Mouse (Mus musculus) heart, embryonic 16.5 days (tissue): ENCODE measurements at regions not wholly inside any gene's neighbourhood (a gene's known extent, or its start where the extent isn't known, plus 50 kb on each side); places are given as distances from the start of the nearest gene placed in this dataset.

ENCODE experiments used
- ATAC-seq: fragments of 200-750 bp; cut with Nextera tagmentation; replicated peaks from 2 replicates; pipeline ENCODE4 v1.8.0; 2017; ENCODE audit warnings: moderate number of reproducible peaks; ENCODE audit not compliant: insufficient read depth, low FRiP score; ENCODE audit errors: extremely low read depth
- H3K27ac ChIP-seq: fragments of 300-500 bp; sonication (generic); 2 replicates; pipeline ENCODE4 v1.5.1; 2014; ENCODE audit warnings: mild to moderate bottlenecking, low read length, control low read depth, moderate library complexity
- H3K27me3 ChIP-seq: fragments of 300-500 bp; sonication (generic); 2 replicates; pipeline ENCODE4 v1.6.1; 2014; ENCODE audit warnings: low read length, mixed read lengths; ENCODE audit not compliant: control insufficient read depth, insufficient read depth
- H3K36me3 ChIP-seq: fragments of 300-500 bp; sonication (generic); 2 replicates; pipeline ENCODE4 v1.6.1; 2014; ENCODE audit not compliant: control insufficient read depth, insufficient read depth
- H3K4me1 ChIP-seq: fragments of 300-500 bp; sonication (generic); 2 replicates; pipeline ENCODE4 v1.6.1; 2014; ENCODE audit warnings: low read length, mixed read lengths; ENCODE audit not compliant: control insufficient read depth, insufficient read depth
- H3K4me2 ChIP-seq: fragments of 300-500 bp; sonication (generic); 2 replicates; pipeline ENCODE4 v1.6.1; 2014; ENCODE audit warnings: low read depth, mild to moderate bottlenecking, control low read depth, low read length
- H3K4me3 ChIP-seq: fragments of 300-500 bp; sonication (generic); 2 replicates; pipeline ENCODE4 v1.5.1; 2014; ENCODE audit warnings: mild to moderate bottlenecking, control low read depth, low read length
- H3K9ac ChIP-seq: fragments of 300-500 bp; sonication (generic); 2 replicates; pipeline ENCODE4 v1.6.1; 2014; ENCODE audit warnings: low read length, control low read depth
- H3K9me3 ChIP-seq: fragments of 300-500 bp; sonication (generic); replicated peaks from 2 replicates; pipeline ENCODE4 v1.6.1; 2016; ENCODE audit warnings: low read length; ENCODE audit not compliant: control insufficient read depth
- WGBS: fragments of 180-500 bp; shearing (Covaris S2); extraction: QIAGEN DNeasy Blood & Tissue Kit; methylation state at CpG from one replicate; pipeline ENCODE4 v1.1.7; 2014; 5-methylcytosine and 5-hydroxymethylcytosine counted together

- WGBS, result 16% methylated on average over 1 of the region's 1 CpGs
- H3K27me3 ChIP-seq, result no peaks in the 10 kb centered on the region
- H3K4me2 ChIP-seq, result no peak overlapping the region
- no peak for ATAC-seq
- H3K4me1 ChIP-seq, result peaks cover 11% of the 10 kb centered on the region
- no peaks in the 10 kb centered on the region for H3K9me3 ChIP-seq
- H3K27ac ChIP-seq, result no peak overlapping the region
- no peaks in the 10 kb centered on the region for H3K36me3 ChIP-seq
- H3K4me3 ChIP-seq, result no peak overlapping the region
- H3K9ac ChIP-seq, result no peak overlapping the region
Measured at GRCm38 (mm10) chr9:85413813-85414212, 86.7 kb upstream of the Tent5a start.

DNA sequence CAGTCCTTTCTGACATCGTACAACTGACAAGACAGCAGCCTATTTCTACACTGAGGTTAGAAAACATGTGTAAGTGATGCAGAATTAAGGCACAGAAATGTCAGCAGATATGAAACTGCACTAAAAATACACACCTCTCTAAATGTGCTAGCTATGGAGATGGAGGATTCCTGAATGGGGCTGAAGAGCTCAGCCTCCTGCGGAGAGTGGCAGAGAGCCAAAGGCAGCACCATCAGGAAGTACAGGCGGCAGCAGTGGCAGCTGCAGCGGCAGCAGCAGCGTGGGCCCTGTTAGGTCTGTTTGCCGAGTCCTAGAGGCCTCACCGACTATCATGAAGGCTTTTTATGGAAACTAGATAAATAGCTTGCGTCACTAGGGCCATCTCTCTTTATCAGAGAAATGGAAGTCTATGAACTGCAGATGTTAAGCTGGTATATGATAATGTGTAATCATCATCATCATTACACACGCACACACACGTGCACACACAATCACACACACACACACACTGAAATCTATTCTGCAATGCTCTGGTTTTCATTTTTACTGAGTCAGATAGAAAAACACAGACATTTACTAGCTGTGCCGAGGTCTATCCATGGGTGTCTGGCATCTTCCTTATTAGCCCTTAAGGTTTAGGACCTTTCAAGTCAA, 83.6 kb upstream of the Tent5a start:
- Histone ChIP-seq H3K4me1 (peaks cover 16% of the 10 kb centered on the region), H3K27me3 (no peaks in the 10 kb centered on the region), H3K9me3 (no peaks in the 10 kb centered on the region), H3K4me2 (peak overlapping the region; percentile 33; the same call in 1 of the 2 replicates), H3K27ac (peak overlapping the region; percentile 74), H3K36me3 (no peaks in the 10 kb centered on the region), H3K9ac (no peak overlapping the region), H3K4me3 (no peak overlapping the region)
- peak; percentile 93 for ATAC-seq
- 11% methylated on average over 11 of the region's 11 CpGs for WGBS

- no peaks in the 10 kb centered on the region for H3K36me3 ChIP-seq
- H3K4me2 ChIP-seq, result peak overlapping the region; percentile 33; the same call in 1 of the 2 replicates
- peak overlapping the region; percentile 74 for H3K27ac ChIP-seq
- no peaks in the 10 kb centered on the region for H3K9me3 ChIP-seq
- no peak overlapping the region for H3K4me3 ChIP-seq
- 29% methylated on average over 4 of the region's 4 CpGs for WGBS
- H3K9ac ChIP-seq, result no peak overlapping the region
- H3K4me1 ChIP-seq, result peaks cover 16% of the 10 kb centered on the region
- ATAC-seq, result no peak
- no peaks in the 10 kb centered on the region for H3K27me3 ChIP-seq
Measured at GRCm38 (mm10) chr9:85409974-85410506, 82.9 kb upstream of the Tent5a start.

DNA sequence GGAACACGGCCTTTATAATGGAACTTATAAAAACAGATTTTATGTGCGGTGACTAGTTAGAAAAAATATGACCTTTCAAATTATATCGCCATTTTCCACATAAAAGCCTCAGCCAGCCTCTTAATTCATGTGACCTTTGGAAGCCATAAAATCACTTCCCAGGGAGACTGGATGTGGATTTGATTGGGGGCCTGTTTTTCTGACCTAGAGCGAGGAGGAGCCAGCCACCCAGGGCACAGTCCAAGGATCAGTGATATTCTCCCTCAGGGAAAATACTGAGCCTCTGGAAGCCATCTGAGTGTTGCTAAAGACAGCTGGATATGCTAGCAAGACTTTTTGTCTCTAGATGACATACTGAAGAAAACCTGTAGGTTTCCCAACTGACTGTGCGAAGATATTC, 81.3 kb upstream of the Tent5a start:
- no peak for ATAC-seq
- no peak overlapping the region for H3K9ac ChIP-seq
- H3K4me1 ChIP-seq, result peaks cover 16% of the 10 kb centered on the region
- WGBS, result 89% methylated on average over 5 of the region's 5 CpGs
- H3K27ac ChIP-seq, result no peak overlapping the region
- no peaks in the 10 kb centered on the region for H3K36me3 ChIP-seq
- H3K27me3 ChIP-seq, result no peaks in the 10 kb centered on the region
- no peak overlapping the region for H3K4me3 ChIP-seq
- H3K4me2 ChIP-seq, result no peak overlapping the region
- no peaks in the 10 kb centered on the region for H3K9me3 ChIP-seq

GRCm38 (mm10) chr9:85407592-85407991, 80.4 kb upstream of the Tent5a start:
- Histone ChIP-seq H3K9ac (no peak overlapping the region), H3K27me3 (no peaks in the 10 kb centered on the region), H3K4me2 (no peak overlapping the region), H3K36me3 (no peaks in the 10 kb centered on the region), H3K4me1 (peaks cover 16% of the 10 kb centered on the region), H3K27ac (no peak overlapping the region), H3K4me3 (no peak overlapping the region), H3K9me3 (no peaks in the 10 kb centered on the region)
- ATAC-seq, result no peak
- WGBS, result 69% methylated on average over 1 of the region's 1 CpGs

DNA sequence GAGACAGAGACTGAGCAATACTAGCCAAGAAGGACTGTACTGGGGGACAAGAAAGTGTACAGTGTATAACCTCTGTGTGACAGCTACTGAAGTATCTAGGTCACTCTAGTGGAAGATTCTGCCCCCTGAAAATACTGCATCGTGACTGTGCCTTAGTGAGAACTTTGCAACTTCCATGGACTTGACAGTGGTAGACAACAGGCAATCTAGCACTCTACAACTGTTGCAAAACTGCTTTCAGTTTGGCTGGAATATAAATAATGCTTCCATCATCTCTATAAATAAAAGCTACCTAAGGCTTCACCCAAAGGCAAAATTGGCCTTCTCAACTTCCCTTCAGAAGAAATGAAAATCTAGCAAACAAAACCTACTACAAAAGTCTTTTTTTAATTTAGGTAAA, 74.6 kb upstream of the Tent5a start:
- H3K36me3 ChIP-seq, result no peaks in the 10 kb centered on the region
- H3K4me3 ChIP-seq, result no peak overlapping the region
- peaks cover 15% of the 10 kb centered on the region for H3K4me1 ChIP-seq
- H3K27me3 ChIP-seq, result no peaks in the 10 kb centered on the region
- no peak overlapping the region for H3K4me2 ChIP-seq
- peak overlapping the region; percentile 67 for H3K27ac ChIP-seq
- no peak; the same call in 1 of the 2 replicates for ATAC-seq
- no peak overlapping the region for H3K9ac ChIP-seq
- no peaks in the 10 kb centered on the region for H3K9me3 ChIP-seq
- WGBS, result 35% methylated on average over 1 of the region's 1 CpGs

- peak; percentile 77 for ATAC-seq
- Histone ChIP-seq H3K36me3 (no peaks in the 10 kb centered on the region), H3K9ac (no peak overlapping the region), H3K4me1 (peaks cover 15% of the 10 kb centered on the region), H3K9me3 (no peaks in the 10 kb centered on the region), H3K4me3 (no peak overlapping the region), H3K4me2 (peak overlapping the region; percentile 42), H3K27ac (peak overlapping the region; percentile 67), H3K27me3 (no peaks in the 10 kb centered on the region)
- 35% methylated on average over 12 of the region's 12 CpGs for WGBS
Measured at GRCm38 (mm10) chr9:85400600-85401313, 73.6 kb upstream of the Tent5a start.

DNA sequence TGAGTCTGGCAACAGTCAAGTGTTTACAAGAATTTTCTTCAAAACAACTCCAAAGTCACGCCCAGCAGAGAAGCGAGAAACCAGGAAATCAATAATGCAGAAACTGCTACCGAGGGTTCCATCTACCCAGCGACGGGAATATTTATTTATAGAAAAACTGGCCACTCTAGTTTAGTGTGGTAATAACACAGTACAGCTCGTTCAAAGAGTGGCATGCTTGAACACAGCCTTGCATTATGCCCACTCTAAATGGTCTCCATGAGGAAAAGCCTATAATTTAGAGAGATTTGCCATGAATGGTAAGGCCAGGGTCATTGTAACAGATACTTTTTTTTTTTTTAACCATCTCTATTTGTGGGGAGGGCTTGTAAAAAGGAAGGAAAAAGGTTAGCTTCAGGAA, 67.8 kb upstream of the Tent5a start:
- Histone ChIP-seq H3K9ac (no peak overlapping the region), H3K4me1 (no peaks in the 10 kb centered on the region), H3K36me3 (no peaks in the 10 kb centered on the region), H3K27me3 (no peaks in the 10 kb centered on the region), H3K4me2 (no peak overlapping the region), H3K9me3 (no peaks in the 10 kb centered on the region), H3K4me3 (no peak overlapping the region), H3K27ac (no peak overlapping the region)
- 62% methylated on average over 6 of the region's 6 CpGs for WGBS
- ATAC-seq, result no peak

GRCm38 (mm10) chr9:85391283-85391682, 64.1 kb upstream of the Tent5a start:
- H3K27ac ChIP-seq, result no peak overlapping the region
- 82% methylated on average over 2 of the region's 2 CpGs for WGBS
- H3K36me3 ChIP-seq, result no peaks in the 10 kb centered on the region
- H3K27me3 ChIP-seq, result no peaks in the 10 kb centered on the region
- H3K4me1 ChIP-seq, result no peaks in the 10 kb centered on the region
- H3K9me3 ChIP-seq, result no peaks in the 10 kb centered on the region
- no peak overlapping the region for H3K4me3 ChIP-seq
- no peak for ATAC-seq
- no peak overlapping the region for H3K4me2 ChIP-seq
- H3K9ac ChIP-seq, result no peak overlapping the region
